Mouse (Mus musculus) heart, embryonic 14.5 days (tissue): ENCODE measurements around the gene Zfp628. TPM values are rescaled to one million over a fixed set of nuclear protein-coding genes. Genes with fewer than 3 reads are reported as not detected.

Experiments used
- ATAC-seq: fragments of 200-750 bp; cut with Nextera tagmentation; 2 replicates; pipeline ENCODE4 v1.8.0; 2017; ENCODE audit warnings: low read depth, moderate TSS enrichment; ENCODE audit not compliant: insufficient number of reproducible peaks, insufficient read depth, low FRiP score
- H3K27ac ChIP-seq, 2 experiments: fragments of 200-500 bp in 1 of 2; fragments of 300-500 bp in 1 of 2; sonication (generic) in 1 of 2; replicated peaks in 1 of 2; 2 replicates each; pipeline ENCODE4 v1.5.1; 2012 to 2014; ENCODE audit warnings: low read depth in 2 of 2, low read length in 2 of 2, control low read depth in 1 of 2, mild to moderate bottlenecking in 1 of 2, mixed read lengths in 1 of 2; ENCODE audit not compliant: control insufficient read depth in 1 of 2, insufficient read depth in 1 of 2
- H3K27me3 ChIP-seq: fragments of 300-500 bp; sonication (generic); 2 replicates; pipeline ENCODE4 v1.6.1; 2014; ENCODE audit warnings: mild to moderate bottlenecking, low read length, control low read depth; ENCODE audit not compliant: control insufficient read depth, insufficient read depth
- H3K36me3 ChIP-seq: fragments of 300-500 bp; sonication (generic); 2 replicates; pipeline ENCODE4 v1.6.1; 2014; ENCODE audit warnings: mild to moderate bottlenecking, control low read depth, low read length, mixed read lengths; ENCODE audit not compliant: control insufficient read depth, insufficient read depth
- H3K4me1 ChIP-seq, 2 experiments: fragments of 200-500 bp in 1 of 2; fragments of 300-500 bp in 1 of 2; sonication (generic) in 1 of 2; 2 replicates each; pipeline ENCODE4 v1.6.1; 2012 to 2014; ENCODE audit warnings: low read length in 2 of 2, control low read depth in 1 of 2, mixed read lengths in 1 of 2; ENCODE audit not compliant: control insufficient read depth in 2 of 2, insufficient read depth in 2 of 2
- H3K4me2 ChIP-seq: fragments of 300-500 bp; sonication (generic); 2 replicates; pipeline ENCODE4 v1.6.1; 2014; ENCODE audit warnings: mild to moderate bottlenecking, low read length
- H3K4me3 ChIP-seq, 2 experiments: fragments of 200-500 bp in 1 of 2; fragments of 300-500 bp in 1 of 2; sonication (generic) in 1 of 2; 2 replicates each; pipeline ENCODE4 v1.5.1; 2012 to 2014; ENCODE audit warnings: low read length in 2 of 2, mild to moderate bottlenecking in 2 of 2, control low read depth in 1 of 2, low read depth in 1 of 2, moderate library complexity in 1 of 2; ENCODE audit not compliant: control insufficient read depth in 1 of 2, insufficient read depth in 1 of 2
- H3K9ac ChIP-seq: fragments of 300-500 bp; sonication (generic); 2 replicates; pipeline ENCODE4 v1.6.1; 2014; ENCODE audit warnings: mild to moderate bottlenecking, low read length
- H3K9me3 ChIP-seq: fragments of 300-500 bp; sonication (generic); 2 replicates; pipeline ENCODE4 v1.6.1; 2016; ENCODE audit warnings: low read length, control low read depth; ENCODE audit not compliant: control insufficient read depth
- WGBS: fragments of 180-500 bp; shearing (Covaris S2); extraction: QIAGEN DNeasy Blood & Tissue Kit; methylation state at CpG from one replicate; pipeline ENCODE4 v1.1.7; 2014; 5-methylcytosine and 5-hydroxymethylcytosine counted together
- polyA plus RNA-seq: library from polyadenylated mRNA; unstranded; fragments of >200 nt; fragmentation: Nextera tagmentation; extraction: Ambion mirVana; gene quantifications from 2 replicates; pipeline ENCODE4 v1.2.1, GENCODE M21; 2014

Gene Zfp628
- polyA plus RNA-seq, 1 experiment from 2014 or later = 3.1 TPM

- WGBS = 5% methylated on average over 37 of the region's 37 CpGs
- peaks cover 40 to 54% of the 10 kb centered on the region in 2 experiments for H3K4me1 ChIP-seq
These were observed 8.8 kb downstream of the Zfp628 start for GRCm38 (mm10) chr7:4923586-4924364.

GRCm38 (mm10) chr7:4924483-4924882 is 9.5 kb downstream of the Zfp628 start:
- WGBS = 0% methylated on average over 4 of the region's 4 CpGs
- H3K9me3 ChIP-seq = no peaks in the 10 kb centered on the region
- H3K9ac ChIP-seq = peak overlapping the region; percentile 66; the same call in 1 of the 2 replicates
- peaks cover 5% of the 10 kb centered on the region for H3K27me3 ChIP-seq
- peak overlapping the region; percentile 65 to 75 for H3K27ac ChIP-seq
- H3K4me1 ChIP-seq = peaks cover 40 to 54% of the 10 kb centered on the region in 2 experiments
- H3K4me3 ChIP-seq = no peak overlapping the region
- H3K36me3 ChIP-seq = peaks cover 14% of the 10 kb centered on the region
- peak overlapping the region; percentile 82 for H3K4me2 ChIP-seq
- no peak for ATAC-seq

More at GRCm38 (mm10) chr7:4923586-4924364, 8.8 kb downstream of the Zfp628 start:
- Histone ChIP-seq H3K9me3 (no peaks in the 10 kb centered on the region), H3K27me3 (peaks cover 5% of the 10 kb centered on the region), H3K4me2 (peak overlapping the region; percentile 82), H3K36me3 (peaks cover 22% of the 10 kb centered on the region), H3K27ac (peak overlapping the region; percentile 65 to 75), H3K4me3 (peak overlapping the region; percentile 21 to 32), H3K9ac (peak overlapping the region; percentile 66)
- ATAC-seq = no peak

- Histone ChIP-seq H3K4me2 (no peak overlapping the region), H3K36me3 (peaks cover 10% of the 10 kb centered on the region), H3K4me3 (no peak overlapping the region), H3K27me3 (peaks cover 5% of the 10 kb centered on the region), H3K4me1 (peaks cover 40 to 54% of the 10 kb centered on the region in 2 experiments), H3K9me3 (no peaks in the 10 kb centered on the region), H3K9ac (peak overlapping the region; percentile 38; the same call in 1 of the 2 replicates), H3K27ac (peak overlapping the region; percentile 75 to 87)
- 10% methylated on average over 4 of the region's 4 CpGs for WGBS
- ATAC-seq = no peak
These were observed 9.9 kb downstream of the Zfp628 start for GRCm38 (mm10) chr7:4924891-4925301.

- Histone ChIP-seq H3K4me2 (0 out of 2 replicates have a peak within 1 kb of the TSS, but pooled peaks have one; percentile 1), H3K9me3 (no peaks in the 10 kb centered on the region), H3K9ac (peak within 1 kb of the TSS; percentile 66; the same call in 1 of the 2 replicates), H3K36me3 (peaks cover 2% of the 10 kb centered on the region), H3K27ac (peak within 1 kb of the TSS; percentile 75 to 87), H3K4me1 (peaks cover 40 to 53% of the 10 kb centered on the region in 2 experiments), H3K4me3 (no peak within 1 kb of the TSS), H3K27me3 (peaks cover 5% of the 10 kb centered on the region)
- no peak for ATAC-seq
- 12% methylated on average over 6 of the region's 6 CpGs for WGBS
These were observed 10.7 kb downstream of the Zfp628 start, which contains the start of gene Ssc5d for GRCm38 (mm10) chr7:4925441-4926381. Ssc5d (plus strand) TSS chr7:4925785.

GRCm38 (mm10) chr7:4926849-4927248 is 11.8 kb downstream of the Zfp628 start:
- 67% methylated on average over 16 of the region's 16 CpGs for WGBS
- ATAC-seq = no peak
- Histone ChIP-seq H3K9me3 (no peaks in the 10 kb centered on the region), H3K36me3 (no peaks in the 10 kb centered on the region), H3K4me2 (no peak overlapping the region), H3K27ac (no peak overlapping the region), H3K4me1 (peaks cover 33 to 42% of the 10 kb centered on the region in 2 experiments), H3K4me3 (no peak overlapping the region), H3K9ac (no peak overlapping the region), H3K27me3 (peaks cover 5% of the 10 kb centered on the region)

- WGBS = 63% methylated on average over 8 of the region's 8 CpGs
- H3K36me3 ChIP-seq = no peaks in the 10 kb centered on the region
- H3K9ac ChIP-seq = 0 out of 2 replicates have a peak overlapping the region, but pooled peaks have one; percentile 4
- H3K9me3 ChIP-seq = no peaks in the 10 kb centered on the region
- no peak overlapping the region for H3K4me2 ChIP-seq
- H3K27ac ChIP-seq = no peak overlapping the region
- no peak overlapping the region for H3K4me3 ChIP-seq
- ATAC-seq = no peak
- H3K27me3 ChIP-seq = peaks cover 5% of the 10 kb centered on the region
- peaks cover 28 to 36% of the 10 kb centered on the region in 2 experiments for H3K4me1 ChIP-seq
These were observed 12.7 kb downstream of the Zfp628 start for GRCm38 (mm10) chr7:4927711-4928110.

GRCm38 (mm10) chr7:4928323-4928722 is 13.3 kb downstream of the Zfp628 start:
- H3K27me3 ChIP-seq = peaks cover 5% of the 10 kb centered on the region
- 77% methylated on average over 17 of the region's 17 CpGs for WGBS
- H3K36me3 ChIP-seq = no peaks in the 10 kb centered on the region
- no peak overlapping the region for H3K27ac ChIP-seq
- no peak overlapping the region for H3K4me2 ChIP-seq
- H3K9ac ChIP-seq = no peak overlapping the region
- no peak for ATAC-seq
- H3K9me3 ChIP-seq = no peaks in the 10 kb centered on the region
- no peak overlapping the region for H3K4me3 ChIP-seq
- peaks cover 22 to 29% of the 10 kb centered on the region in 2 experiments for H3K4me1 ChIP-seq
